Mouse (Mus musculus): ENCODE data around the gene Bach1.

- TF ChIP-seq GATA1 (IDR thresholded peaks at IDR 0.05; ENCODE audit: low read length): no peak
- TF ChIP-seq TAL1 (IDR thresholded peaks at IDR 0.05; ENCODE audit: low read length): no peak
Measured at GRCm38 (mm10) chr16:87681848-87682247, 16.9 kb upstream of the Bach1 start.
